Mouse (Mus musculus): ENCODE measurements around the gene Clcn7.
"Not testable (repeated sequence)": the region's sequence is repeated elsewhere in the genome, so short reads cannot be mapped to it uniquely, and the experiment has no call there.

Clcn7 gene

DNA sequence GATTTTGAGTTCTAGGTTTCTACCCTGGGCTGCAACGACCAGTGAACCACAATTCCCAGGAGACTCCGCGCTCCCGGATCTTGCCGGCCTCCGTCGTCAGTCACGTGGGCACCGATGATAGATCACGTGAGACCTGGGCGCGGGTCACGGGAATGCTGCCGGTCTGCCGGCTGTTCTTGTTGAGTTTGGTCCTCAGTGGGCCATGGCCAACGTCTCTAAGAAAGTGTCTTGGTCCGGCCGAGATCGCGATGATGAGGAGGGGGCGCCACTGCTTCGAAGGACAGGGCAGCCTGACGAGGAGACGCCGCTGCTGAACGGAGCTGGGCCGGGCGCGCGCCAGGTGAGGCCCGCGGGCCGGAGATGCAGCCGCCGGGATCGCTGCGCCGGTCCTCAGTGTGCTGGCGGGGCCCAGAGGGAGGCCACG is at the start of gene Clcn7:
TSS of gene Clcn7 (plus strand) at position 117 of the 424 bp plus-strand sequence.
- DNase-seq (ENCODE audit: extremely low spot score, low spot score), result peak; percentile 92

DNA sequence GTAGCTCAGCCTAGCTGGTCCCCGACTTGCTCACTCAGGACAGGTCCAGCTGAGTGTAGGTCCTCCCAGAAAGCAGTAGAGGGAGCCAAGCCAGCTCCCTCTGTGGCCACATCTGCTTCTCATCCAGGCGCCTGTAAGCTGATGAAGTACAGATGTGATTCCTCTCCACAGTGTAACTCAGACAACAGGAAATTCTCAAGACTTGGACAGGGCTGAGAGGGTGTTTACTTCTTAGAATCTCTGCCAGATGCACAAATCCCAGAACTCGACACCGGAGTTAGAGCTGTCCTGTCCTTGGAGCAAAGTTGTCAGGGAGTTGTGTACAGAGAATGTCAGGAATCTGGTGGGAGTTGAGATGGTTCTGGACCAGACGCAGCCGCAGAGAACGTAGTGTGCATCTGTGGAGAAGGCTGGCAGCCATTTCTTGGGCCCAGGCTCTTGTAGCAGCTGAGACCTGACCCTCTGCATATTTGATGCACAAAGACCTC is 49.7 kb upstream of the Clcn7 start, which contains the start of gene Tmem204:
TSS of gene Tmem204 (minus strand) at position 148 of the 488 bp plus-strand sequence.
- peak; percentile 77 for DNase-seq (ENCODE audit: extremely low spot score, low spot score)

DNA sequence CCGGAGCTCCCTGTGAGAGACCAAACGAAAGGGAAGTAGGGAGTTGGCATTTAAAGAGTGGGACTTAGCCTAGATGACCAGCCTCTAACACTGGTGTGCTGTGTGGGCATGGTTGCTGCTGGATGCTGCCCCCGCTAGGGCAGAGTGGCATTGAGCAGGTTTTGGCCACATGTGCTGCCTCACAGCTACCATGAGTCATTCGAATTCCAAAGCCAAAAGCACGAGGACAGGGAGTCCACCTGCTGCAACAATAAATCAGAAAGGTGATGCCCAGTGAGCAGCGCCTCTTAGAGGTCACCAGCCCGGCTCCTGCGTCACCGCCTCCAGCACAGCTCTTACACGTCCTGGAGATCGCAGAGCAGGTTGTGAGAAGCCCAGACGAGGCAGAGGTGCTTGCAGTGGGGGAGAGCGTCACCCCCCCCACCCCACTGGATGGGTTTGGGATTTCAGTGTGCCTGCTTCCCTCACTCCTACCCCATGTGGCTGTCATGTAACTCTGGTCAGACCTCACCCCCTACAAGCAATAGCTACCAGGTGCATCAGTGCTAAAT is 48.3 kb upstream of the Clcn7 start:
- peak; percentile 19 for DNase-seq (ENCODE audit: extremely low spot score, low spot score)

DNA sequence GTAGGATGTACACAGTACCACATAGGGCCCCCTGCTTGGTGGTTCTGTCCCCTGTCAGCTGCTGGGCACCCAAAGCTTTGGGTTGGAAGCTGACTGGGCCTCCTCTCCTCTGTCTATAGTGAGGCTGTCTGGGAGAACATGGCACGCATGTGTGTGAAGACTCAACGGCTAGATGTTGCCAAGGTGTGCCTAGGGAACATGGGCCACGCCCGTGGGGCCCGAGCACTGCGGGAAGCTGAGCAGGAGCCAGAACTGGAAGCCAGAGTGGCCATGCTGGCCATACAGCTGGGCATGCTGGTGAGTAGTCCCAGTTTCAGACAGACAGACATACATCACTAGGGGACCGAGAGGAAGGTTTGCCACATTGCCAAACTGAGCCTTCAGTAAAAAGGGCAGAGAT is 46.5 kb upstream of the Clcn7 start:
- no peak for DNase-seq (ENCODE audit: extremely low spot score, low spot score)

DNA sequence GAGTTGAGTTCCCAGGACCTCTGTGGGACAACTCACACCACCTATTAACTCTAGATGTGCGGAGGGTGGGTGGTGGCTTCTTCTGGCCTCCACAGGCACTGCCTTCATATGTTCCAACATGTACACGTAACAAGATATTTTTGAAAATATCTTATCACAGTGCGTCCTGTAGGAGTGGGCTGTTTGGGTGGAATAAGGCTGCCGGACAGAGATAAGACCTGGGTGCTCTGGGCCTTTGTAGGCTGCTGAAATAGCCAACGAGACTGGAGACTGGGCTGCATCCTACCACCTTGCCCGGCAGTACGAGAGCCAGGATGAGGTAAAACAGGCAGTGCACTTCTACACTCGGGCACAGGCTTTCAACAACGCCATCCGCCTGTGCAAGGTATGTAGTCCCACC is 44.0 kb upstream of the Clcn7 start:
- DNase-seq (ENCODE audit: extremely low spot score, low spot score), result no peak

DNA sequence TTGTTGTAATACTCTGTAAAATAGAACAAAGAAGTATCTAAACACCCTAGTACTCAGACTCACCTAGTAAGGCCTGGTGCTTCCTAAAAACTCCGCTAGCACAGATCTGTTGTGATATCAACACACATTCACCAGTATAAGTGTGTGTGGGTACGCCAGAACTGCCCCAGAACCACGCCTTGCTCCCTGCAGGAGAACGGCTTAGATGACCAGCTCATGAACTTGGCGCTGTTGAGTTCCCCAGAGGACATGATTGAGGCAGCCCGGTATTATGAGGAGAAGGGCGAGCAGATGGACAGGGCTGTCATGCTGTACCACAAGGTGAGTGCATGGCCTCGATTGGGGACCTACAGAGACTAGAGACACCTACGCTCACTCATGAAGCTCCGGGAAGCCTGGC is 42.7 kb upstream of the Clcn7 start:
- no peak for DNase-seq (ENCODE audit: extremely low spot score, low spot score)

DNA sequence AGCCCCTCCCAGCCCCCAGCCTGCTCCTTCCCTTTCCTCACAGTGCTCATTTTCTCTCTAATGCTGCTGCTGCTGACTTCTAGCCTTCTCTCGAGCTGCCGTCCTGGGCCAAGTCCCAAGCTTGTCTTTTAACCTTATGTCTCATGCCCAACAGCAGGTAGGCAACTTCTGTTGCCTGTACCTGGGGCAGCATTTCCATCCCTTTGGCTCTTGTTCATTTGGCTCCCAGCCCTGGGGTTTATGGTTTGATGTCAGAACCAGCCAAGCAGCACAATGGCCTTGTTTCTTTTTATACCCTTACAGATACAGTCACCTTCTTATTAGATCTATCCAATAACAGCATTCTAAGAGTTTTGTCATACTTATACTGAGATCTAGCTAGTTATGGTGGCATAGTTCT is 37.0 kb upstream of the Clcn7 start:
- no peak for DNase-seq (ENCODE audit: extremely low spot score, low spot score)

DNA sequence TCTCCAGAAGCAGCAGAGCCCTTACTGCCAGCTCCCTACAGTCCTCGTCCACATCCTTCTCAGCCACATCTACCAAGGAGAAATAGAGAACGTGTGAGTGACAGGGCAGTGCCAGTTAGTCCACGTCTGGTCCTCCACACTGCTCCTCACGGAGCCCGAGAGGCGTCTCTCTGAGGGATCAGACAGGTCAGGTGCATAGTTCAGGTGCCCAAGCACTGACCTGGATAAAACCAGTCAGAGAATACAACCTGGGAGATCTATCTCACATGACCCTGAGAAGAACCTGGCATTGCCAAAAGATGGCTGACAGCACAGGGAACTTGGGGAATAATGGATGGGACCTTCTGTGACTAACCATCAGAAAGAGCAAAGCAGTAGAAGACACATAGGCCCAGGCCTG is 33.1 kb upstream of the Clcn7 start:
- DNase-seq (ENCODE audit: extremely low spot score, low spot score), result no peak

DNA sequence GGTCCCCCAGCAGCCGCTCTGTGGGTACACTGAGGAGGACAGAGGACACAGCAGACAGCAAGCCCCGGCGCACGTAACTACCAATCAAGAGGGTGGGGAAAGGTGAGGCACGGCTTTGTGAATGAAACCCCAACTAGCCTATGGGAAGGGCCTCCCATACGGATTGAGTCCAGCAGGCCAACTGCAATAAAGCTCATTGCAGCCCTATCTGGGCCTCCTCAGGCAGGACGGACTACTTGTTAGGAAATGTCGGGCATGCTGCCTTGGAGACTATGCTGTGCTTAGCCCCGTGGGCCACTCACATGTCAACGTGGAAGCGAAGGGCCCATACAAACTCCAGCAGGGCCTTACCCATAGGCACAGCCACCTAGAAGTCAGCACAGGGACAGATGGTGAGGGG is 31.9 kb upstream of the Clcn7 start:
- no peak for DNase-seq (ENCODE audit: extremely low spot score, low spot score)

DNA sequence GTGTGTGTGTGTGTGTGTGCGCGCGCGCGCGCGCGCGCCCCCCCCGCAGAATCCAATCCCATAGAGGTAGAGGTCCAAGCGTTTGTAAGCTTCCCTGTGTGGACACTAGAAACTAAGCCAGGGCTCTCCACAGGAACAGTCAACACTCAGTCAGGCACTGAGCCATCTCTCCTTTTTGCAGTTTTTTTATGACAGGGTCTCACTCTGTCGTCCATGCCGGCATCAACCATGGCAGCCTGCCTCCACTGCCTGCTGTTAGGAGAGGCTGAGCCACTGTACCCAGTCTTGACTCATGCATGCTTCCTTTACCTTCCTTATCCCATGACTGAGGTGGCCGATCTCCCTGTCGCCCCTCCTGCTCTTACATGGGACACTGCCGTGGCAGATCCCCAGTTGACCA is 25.4 kb upstream of the Clcn7 start:
- DNase-seq (ENCODE audit: extremely low spot score, low spot score), result no peak

DNA sequence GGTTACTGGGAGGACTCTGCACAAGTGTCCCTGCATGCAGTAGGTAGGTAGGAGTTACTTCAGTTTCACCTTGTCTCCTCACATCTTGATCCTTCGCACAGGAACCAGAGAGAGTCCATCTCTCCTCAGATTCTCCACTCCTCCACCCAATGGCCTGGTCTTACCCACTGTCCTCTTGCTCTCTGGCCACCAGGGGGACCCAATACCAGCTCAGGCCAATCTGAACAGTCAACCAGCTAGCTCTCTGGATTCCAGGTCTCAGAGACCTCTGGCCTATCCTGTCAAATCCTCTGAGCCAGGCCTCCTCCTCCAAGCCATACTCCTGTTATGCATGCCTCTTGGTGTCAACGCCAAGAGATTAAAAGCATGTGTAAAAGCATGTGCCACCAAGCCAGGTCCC is 23.6 kb upstream of the Clcn7 start:
- DNase-seq (ENCODE audit: extremely low spot score, low spot score), result peak; percentile 35

DNA sequence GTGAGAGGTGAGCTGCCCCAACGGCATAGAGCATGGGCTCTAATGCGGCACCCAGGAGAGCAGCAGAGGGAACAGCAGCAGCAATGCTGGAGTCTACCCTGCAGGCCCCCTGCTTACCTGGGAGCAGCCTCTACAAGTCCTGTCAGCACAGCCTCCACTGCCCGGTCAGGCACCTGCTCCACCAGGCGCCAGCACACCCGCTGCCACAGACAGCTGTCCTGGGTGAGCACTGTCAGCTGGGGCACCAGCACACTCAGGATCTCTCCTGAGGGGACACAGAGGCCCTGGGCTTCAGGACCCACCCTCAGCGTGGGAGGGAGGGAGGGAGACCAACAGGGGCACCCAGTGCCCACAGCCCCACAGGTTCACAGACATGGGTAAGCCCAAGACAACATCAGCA is 22.6 kb upstream of the Clcn7 start:
- DNase-seq (ENCODE audit: extremely low spot score, low spot score), result no peak

DNA sequence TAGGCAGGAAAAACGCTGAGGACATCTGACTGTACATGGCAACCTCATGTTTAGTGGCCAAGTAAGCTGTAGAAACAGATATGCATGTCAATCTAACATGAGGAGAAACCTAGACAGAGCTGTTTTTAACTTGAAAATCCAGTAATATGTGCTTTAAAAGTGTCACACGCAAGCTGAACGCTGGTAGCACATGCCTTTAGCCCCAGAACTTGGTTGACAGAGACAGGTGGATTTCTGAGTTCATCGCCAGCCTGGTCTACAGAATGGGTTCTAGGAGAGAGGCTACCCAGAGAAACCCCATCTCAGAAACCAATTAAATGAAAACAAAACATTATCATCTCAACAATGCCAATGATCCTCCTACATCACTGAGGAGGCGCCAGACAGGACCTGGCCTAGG is 22.0 kb upstream of the Clcn7 start:
- DNase-seq (ENCODE audit: extremely low spot score, low spot score), result no peak

DNA sequence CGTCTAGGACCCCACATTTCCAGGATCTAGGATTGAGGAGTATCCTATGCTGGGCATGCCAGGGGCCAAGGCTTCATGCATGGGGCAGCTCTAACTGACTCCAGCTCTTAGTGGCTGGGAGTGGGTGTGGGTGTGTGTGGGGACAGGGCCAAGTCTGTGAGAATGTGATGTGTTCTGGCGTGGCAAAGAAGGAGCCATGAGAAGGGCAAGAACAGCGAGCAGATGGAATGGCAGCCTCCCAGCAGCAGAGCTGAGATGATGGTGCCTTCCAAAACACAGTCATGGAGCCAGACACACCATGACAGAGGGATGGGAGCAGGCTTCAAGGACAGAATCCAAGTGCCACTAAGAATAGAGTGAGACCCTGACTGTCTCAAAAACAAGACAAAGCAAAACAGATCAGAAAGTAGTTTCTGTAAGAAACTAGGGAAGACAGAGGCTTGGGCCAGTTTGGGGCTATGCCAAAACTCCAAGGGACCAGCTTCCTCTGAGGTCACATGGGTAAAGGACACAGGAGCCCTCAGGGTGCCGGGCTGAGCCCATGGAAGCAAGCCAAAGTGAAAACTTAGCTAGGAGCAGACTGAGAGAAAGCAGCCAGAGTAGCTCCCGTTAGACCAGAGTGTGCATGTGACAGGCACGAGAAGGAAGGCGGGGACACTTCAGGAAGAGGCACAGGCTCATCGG is 21.3 kb upstream of the Clcn7 start:
- DNase-seq (ENCODE audit: extremely low spot score, low spot score), result no peak

DNA sequence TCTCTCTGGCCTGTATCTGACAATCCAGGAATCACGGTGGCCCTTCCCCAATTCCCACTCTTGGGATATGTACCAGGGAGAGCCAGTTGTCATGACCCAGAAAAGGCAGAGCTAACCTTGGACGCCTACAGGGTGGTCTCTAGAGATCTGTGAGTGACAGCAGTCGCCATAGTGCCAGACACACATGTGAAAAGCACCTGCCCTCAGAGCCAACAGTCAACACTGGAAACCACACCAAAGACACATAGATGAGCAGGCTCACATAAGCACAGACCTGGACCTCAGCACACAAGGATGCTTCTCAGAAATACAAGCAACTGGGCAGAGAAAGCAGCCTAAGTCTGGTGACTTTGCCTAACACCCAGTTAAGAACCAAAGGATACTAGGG is 20.8 kb upstream of the Clcn7 start:
- no peak for DNase-seq (ENCODE audit: extremely low spot score, low spot score)

DNA sequence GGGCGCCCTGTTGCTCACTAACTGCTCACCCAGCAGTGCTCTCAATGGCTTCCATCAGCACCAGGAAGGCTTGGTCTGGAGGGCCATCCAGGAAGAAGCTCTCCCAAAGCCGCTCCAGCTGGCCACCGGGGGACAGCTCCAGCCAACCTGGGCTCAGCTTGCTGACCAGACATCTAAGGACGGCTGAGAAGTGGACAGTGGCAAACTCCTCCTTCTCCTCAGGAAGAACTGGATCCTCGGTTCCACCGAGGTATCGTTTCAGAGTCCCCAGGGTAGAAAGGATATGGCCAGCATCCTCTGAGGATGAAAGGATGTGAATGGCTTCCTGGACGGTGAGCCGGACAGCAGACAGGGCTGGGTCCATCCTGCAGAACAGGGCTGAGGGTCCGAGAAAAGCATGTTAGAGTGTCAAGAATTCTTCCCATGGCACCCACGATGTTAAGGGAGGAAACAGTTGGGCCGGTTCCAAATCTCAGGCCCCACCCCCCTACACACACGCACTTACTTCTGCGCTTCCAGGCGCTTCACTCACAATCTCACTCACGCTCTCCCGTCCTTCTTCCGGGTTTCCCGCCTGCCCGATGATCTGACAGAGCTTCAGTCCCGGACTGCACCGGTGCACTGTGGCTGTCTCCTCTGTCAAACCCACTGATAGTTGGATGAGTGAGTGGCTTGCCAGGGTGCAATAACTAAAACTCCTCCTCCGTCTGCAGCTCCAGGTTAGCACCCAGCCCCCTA is 18.1 kb upstream of the Clcn7 start:
- DNase-seq (ENCODE audit: extremely low spot score, low spot score), result peak; percentile 30

DNA sequence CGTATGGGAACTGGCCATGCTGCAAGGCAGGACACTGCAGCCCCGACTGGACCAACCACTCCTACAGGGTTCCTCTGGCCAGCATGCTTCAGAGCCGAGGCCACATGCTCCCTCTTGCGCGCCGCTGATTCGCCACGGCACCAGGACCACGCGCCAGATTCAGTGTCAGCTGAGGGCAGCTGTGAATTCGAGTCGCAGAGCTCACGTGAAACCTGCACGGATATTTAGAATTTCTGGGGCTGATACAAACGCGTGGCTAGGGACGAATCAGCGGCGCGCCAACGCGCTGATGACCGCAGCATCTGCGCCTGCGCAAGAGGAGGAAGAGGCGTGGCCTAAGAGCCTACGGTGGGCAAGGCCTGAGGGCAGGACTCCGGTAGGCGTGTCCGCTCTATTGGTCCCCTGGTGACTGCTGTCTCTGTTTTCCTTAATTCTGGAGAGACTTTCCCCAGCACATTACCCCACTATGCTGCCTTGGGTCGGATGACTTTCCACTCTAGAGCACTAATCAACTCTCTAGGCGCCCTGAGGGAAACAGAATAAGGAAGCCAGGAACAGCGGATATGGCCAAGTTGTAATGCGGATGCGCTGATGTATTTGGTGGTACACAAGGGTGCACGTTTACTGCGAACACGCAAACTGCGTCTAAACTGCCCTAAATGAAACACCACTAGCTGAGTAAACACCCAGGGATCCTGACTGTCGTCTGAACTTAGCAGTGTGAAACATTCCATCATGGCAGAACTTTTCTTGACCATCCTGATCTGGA is 17.3 kb upstream of the Clcn7 start, which contains the start of gene Telo2:
TSS of gene Telo2 (minus strand) at position 304 of the 769 bp plus-strand sequence.
- peak; percentile 92 for DNase-seq (ENCODE audit: extremely low spot score, low spot score)

DNA sequence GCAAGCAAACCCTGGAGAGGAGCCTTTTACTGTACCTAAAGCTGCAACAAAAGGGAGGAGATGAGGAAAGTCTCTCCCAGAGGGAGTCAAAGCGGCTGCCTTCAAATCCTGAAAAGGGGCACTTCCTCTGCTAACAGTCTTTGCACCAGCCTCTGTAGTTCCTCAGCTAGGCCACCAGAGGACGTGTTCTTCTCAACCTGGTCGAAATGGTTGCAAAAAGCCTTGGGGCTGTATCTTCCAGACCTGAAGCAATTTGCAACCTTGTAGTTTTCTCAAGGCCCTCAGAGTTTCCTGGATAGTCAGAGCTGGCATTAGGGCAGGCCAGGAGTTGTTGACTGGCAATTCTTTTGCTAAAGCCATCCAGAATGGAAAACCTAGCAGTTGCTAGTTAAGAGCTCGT is 15.9 kb upstream of the Clcn7 start:
- DNase-seq (ENCODE audit: extremely low spot score, low spot score), result no peak

DNA sequence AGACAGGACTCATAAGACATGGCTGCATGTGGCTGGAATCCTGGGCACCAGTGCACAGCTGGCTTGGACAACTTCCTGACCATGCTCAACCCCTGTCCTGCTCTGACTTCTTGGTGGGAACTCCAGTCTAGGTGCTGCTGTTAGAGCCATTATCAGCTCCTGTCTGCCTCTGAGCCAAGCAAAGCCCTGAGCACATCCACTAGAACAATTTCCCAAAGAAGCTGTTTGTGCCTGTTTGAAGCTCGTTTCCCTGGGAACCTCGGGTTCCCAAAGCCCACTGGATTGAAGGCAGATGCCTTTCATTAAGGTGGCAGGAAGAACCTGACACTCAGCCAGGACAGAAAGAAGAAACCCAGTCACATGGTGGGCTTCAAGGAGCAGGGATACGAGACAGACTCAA is 12.8 kb upstream of the Clcn7 start, which contains the start of gene Ptx4:
TSS of gene Ptx4 (plus strand) at position 355 of the 400 bp plus-strand sequence.
- DNase-seq (ENCODE audit: extremely low spot score, low spot score), result no peak

DNA sequence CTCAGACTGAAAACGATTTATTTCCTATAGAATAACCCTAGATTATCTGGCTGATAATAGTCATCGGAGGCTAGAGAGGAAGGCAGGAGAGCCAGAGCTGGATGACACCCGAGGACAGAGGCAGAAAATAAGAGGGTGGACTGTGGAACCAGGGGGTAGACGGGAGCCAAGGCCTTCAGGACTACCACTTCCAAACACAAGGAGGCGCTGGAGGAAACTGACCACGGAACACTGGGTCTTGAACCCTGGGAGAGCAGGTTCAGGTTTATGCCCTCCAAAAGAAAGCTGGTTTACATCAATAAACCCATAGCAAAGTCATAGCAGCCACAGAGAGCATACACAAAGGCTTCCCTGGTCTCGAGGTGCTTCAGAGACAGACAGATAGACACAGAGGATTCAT is 9.2 kb upstream of the Clcn7 start:
- no peak for DNase-seq (ENCODE audit: extremely low spot score, low spot score)

DNA sequence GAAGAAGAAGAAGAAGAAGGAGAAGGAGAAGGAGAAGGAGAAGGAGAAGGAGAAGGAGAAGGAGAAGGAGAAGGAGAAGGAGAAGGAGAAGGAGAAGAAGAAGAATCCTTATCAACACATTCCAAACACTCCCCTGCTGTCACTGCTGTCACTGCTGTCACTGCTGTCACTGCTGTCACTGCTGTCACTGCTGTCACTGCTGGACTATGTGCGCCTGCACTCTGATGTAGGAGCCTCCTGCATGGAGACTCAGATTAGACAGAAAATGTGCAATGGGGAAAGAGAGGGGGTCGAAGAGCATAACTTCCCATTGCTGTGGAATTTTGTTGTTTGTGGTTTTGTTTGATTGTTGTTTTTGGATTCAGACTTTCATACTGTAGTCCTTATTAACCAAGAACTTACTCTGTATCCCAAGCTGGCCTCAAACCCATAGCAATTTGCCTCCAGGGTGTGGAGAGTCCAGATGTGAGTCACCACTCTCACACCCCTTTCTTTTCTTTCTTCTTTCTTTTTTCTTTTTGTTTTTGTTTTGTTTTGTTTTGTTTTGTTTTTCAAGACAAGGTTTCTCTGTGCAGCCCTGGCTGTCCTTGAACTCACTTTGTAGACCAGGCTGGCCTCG is 7.6 kb upstream of the Clcn7 start:
- not testable (repeated sequence) for DNase-seq (ENCODE audit: extremely low spot score, low spot score)
